Mouse (Mus musculus) duodenum, adult 2 months (tissue): ENCODE data around the gene Cox7b2. TPM values are rescaled to one million over a fixed set of nuclear protein-coding genes. Genes with fewer than 3 reads are reported as not detected.

Source experiments
- polyA plus RNA-seq: library from polyadenylated mRNA; depleted of rRNA; stranded (reverse); fragments of >200 nt; gene quantifications from 2 replicates; pipeline ENCODE4 v1.2.3, GENCODE M21; 2012; ENCODE audit warnings: low replicate concordance; rRNA removed

Cox7b2 gene
- polyA plus RNA-seq = not detected in 2 replicates

DNA sequence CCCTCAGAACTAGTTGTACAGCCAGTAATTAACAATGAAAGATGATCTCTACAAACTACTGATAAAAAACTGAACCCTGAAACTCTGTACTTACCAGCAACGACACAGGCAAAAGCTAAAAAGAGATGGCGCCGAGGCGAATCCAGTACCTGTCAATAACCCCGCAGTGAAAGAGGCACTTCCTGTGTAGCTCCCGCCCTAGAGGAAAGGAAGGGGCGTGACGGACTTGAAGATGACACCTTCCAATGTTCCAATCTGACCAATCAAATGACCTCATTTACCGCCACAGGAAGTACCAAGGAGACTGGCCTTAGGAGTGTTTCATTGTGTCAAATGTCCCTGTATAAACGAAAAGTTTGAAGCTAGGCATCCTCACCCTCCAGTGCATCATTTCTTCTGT, at the start of gene Cox7b2:
TSS of gene Cox7b2 (minus strand) at position 127 of the 400 bp plus-strand sequence.

Other genes with a start within 250 kb of the Cox7b2 start
- not detected in 2 replicates for gene Gabrb1, start 109.9 kb upstream of the Cox7b2 start, polyA plus RNA-seq
- gene Gabra4, start 110.1 kb upstream of the Cox7b2 start, polyA plus RNA-seq = 0.06 TPM in 1 of 2 replicates, not detected in the other